In genomic region chr5:144767911-144768841, GRCm38 (mm10) we compare ENCODE assay signal across 7 mouse cellular contexts. TPM values are rescaled to one million over a fixed set of nuclear protein-coding genes. Genes with fewer than 3 reads are reported as not detected.
DNase-seq lines count a peak whose midpoint lies in the region; ATAC-seq lines count a peak whose summit lies in the region.

No protein-coding gene starts in this region.

- H3K27ac ChIP-seq in embryonic facial prominence, embryonic 10.5 days (replicated peaks): peak overlapping the region; percentile 99
- H3K27ac ChIP-seq in limb, embryonic 11.5 days (replicated peaks; ENCODE audit: low read depth, low read length): peak overlapping the region; percentile 89
- H3K27ac ChIP-seq in midbrain, embryonic 14.5 days (replicated peaks; ENCODE audit: low read depth, low read length): peak overlapping the region; percentile 96

- peak overlapping the region; percentile 89 for H3K9ac ChIP-seq in limb, embryonic 11.5 days (ENCODE audit: low read length)
- H3K9ac ChIP-seq in midbrain, embryonic 14.5 days (replicated peaks; ENCODE audit: low read length): peak overlapping the region; percentile 87

- peak; percentile 93 for DNase-seq in adrenal gland, postnatal 10 days
- DNase-seq in embryonic facial prominence, embryonic 10.5 days (ENCODE audit: low spot score): peak; percentile 93
- DNase-seq in heart, adult 11 months: peak; percentile 99
- peak; percentile 92 for DNase-seq in kidney, adult 18-20 months
- DNase-seq in limb, embryonic 11.5 days (ENCODE audit: low spot score): peak; percentile 92
- DNase-seq in midbrain, embryonic 14.5 days: peak; percentile 95
- DNase-seq in spleen, adult 18-20 months: peak; percentile 82 to 90

- peaks cover 2% of the 10 kb centered on the region; the same call in 1 of the 2 replicates for H3K27me3 ChIP-seq in embryonic facial prominence, embryonic 10.5 days (replicated peaks; ENCODE audit: low read depth, poor library complexity, severe bottlenecking)
- H3K27me3 ChIP-seq in limb, embryonic 11.5 days (ENCODE audit: control insufficient read depth, insufficient read depth, low read length): no peaks in the 10 kb centered on the region
- H3K27me3 ChIP-seq in midbrain, embryonic 14.5 days (ENCODE audit: control insufficient read depth, insufficient read depth, low read length): no peaks in the 10 kb centered on the region

- H3K4me2 ChIP-seq in limb, embryonic 11.5 days (ENCODE audit: low read depth, severe bottlenecking): peak overlapping the region; percentile 78
- peak overlapping the region; percentile 71 for H3K4me2 ChIP-seq in midbrain, embryonic 14.5 days (ENCODE audit: low read length)

- ATAC-seq in limb, embryonic 11.5 days (ENCODE audit: insufficient number of reproducible peaks, low FRiP score, low TSS enrichment, low read depth): peak; percentile 93
- ATAC-seq in midbrain, embryonic 14.5 days (ENCODE audit: low FRiP score, low TSS enrichment): peak; percentile 90

- H3K4me1 ChIP-seq in embryonic facial prominence, embryonic 10.5 days: peaks cover 20% of the 10 kb centered on the region
- H3K4me1 ChIP-seq in limb, embryonic 11.5 days (ENCODE audit: control insufficient read depth, insufficient read depth, low read length): peaks cover 8% of the 10 kb centered on the region
- H3K4me1 ChIP-seq in midbrain, embryonic 14.5 days (ENCODE audit: control insufficient read depth, insufficient read depth, low read length): peaks cover 11% of the 10 kb centered on the region

- peaks cover 31% of the 10 kb centered on the region for H3K36me3 ChIP-seq in embryonic facial prominence, embryonic 10.5 days (replicated peaks)
- H3K36me3 ChIP-seq in limb, embryonic 11.5 days (ENCODE audit: control insufficient read depth, insufficient read depth, low read length): peaks cover 6% of the 10 kb centered on the region; the same call in 1 of the 2 replicates
- peaks cover 22% of the 10 kb centered on the region for H3K36me3 ChIP-seq in midbrain, embryonic 14.5 days (ENCODE audit: control insufficient read depth, insufficient read depth, low read length)

- H3K4me3 ChIP-seq in embryonic facial prominence, embryonic 10.5 days: peak overlapping the region; percentile 92
- H3K4me3 ChIP-seq in limb, embryonic 11.5 days (ENCODE audit: low read depth, low read length): peak overlapping the region; percentile 78
- H3K4me3 ChIP-seq in midbrain, embryonic 14.5 days (replicated peaks; ENCODE audit: low read depth, low read length): peak overlapping the region; percentile 78

- H3K9me3 ChIP-seq in embryonic facial prominence, embryonic 10.5 days: no peaks in the 10 kb centered on the region
- H3K9me3 ChIP-seq in limb, embryonic 11.5 days (ENCODE audit: control insufficient read depth, low read length): no peaks in the 10 kb centered on the region
- no peaks in the 10 kb centered on the region for H3K9me3 ChIP-seq in midbrain, embryonic 14.5 days (ENCODE audit: control insufficient read depth, low read length)

- under 1% methylated on average over 92 of the region's 92 CpGs for WGBS in embryonic facial prominence, embryonic 10.5 days
- 0% methylated on average over 92 of the region's 92 CpGs for WGBS in limb, embryonic 11.5 days
- under 1% methylated on average over 92 of the region's 92 CpGs for WGBS in midbrain, embryonic 14.5 days

RNA-seq across cellular contexts. Expression of gene Trrap, which starts 0.6 kb away (rescaled TPM):
- 100 to 1,000 TPM in 1 of 2 experiments, 10 to 100 TPM in 1; 77.5 to 114 TPM for total RNA-seq in adrenal gland, postnatal 10 days (2021)
- 82.9 and 85.2 TPM in 2 replicates for polyA plus RNA-seq in embryonic facial prominence, embryonic 10.5 days (2016; fragmentation: Nextera tagmentation; extraction: Ambion mirVana)
- polyA plus RNA-seq in limb, embryonic 11.5 days (2014; fragmentation: Nextera tagmentation; extraction: Ambion mirVana): 105 and 113 TPM in 2 replicates
- 81.7 and 109 TPM in 2 replicates for polyA plus RNA-seq in midbrain, embryonic 14.5 days (2014; fragmentation: Nextera tagmentation; extraction: Ambion mirVana)

RNA-seq across cellular contexts. Expression of gene Tmem130, which starts 6.6 kb away (rescaled TPM):
- total RNA-seq in adrenal gland, postnatal 10 days (2021): 10 to 100 TPM; 24.8 to 25.9 TPM
- 0.80 and 1.9 TPM in 2 replicates for polyA plus RNA-seq in embryonic facial prominence, embryonic 10.5 days (2016; fragmentation: Nextera tagmentation; extraction: Ambion mirVana)
- polyA plus RNA-seq in limb, embryonic 11.5 days (2014; fragmentation: Nextera tagmentation; extraction: Ambion mirVana): 0.20 and 0.37 TPM in 2 replicates
- polyA plus RNA-seq in midbrain, embryonic 14.5 days (2014; fragmentation: Nextera tagmentation; extraction: Ambion mirVana): 263 and 270 TPM in 2 replicates

Comparison
In these comparisons a context has a peak if more than half of its experiments do, and no peak if none do; other contexts are left out.
1. Peak in every context shown above with its lines: DNase-seq, ATAC-seq, H3K4me3 ChIP-seq and H3K27ac ChIP-seq.
2. RNA of gene Tmem130, which starts 6.6 kb away (polyA plus RNA-seq): 263 to 270 TPM in midbrain, embryonic 14.5 days; 0.80 to 1.9 TPM in embryonic facial prominence, embryonic 10.5 days and 0.20 to 0.37 TPM in limb, embryonic 11.5 days; every median in the first group is over 10 times any median in the second.